Mouse (Mus musculus) 3134 (cell line): ENCODE data around the gene Ryr1.
"Not testable (repeated sequence)": the region's sequence is repeated elsewhere in the genome, so short reads cannot be mapped to it uniquely, and the experiment has no call there.

Source experiments
- DNase-seq: peaks from one replicate; pipeline ENCODE4 v3.0.0-alpha.2; 2011; ENCODE audit warnings: low spot score; ENCODE audit not compliant: insufficient read length; ENCODE audit errors: extremely low read depth

Gene Ryr1

DNA sequence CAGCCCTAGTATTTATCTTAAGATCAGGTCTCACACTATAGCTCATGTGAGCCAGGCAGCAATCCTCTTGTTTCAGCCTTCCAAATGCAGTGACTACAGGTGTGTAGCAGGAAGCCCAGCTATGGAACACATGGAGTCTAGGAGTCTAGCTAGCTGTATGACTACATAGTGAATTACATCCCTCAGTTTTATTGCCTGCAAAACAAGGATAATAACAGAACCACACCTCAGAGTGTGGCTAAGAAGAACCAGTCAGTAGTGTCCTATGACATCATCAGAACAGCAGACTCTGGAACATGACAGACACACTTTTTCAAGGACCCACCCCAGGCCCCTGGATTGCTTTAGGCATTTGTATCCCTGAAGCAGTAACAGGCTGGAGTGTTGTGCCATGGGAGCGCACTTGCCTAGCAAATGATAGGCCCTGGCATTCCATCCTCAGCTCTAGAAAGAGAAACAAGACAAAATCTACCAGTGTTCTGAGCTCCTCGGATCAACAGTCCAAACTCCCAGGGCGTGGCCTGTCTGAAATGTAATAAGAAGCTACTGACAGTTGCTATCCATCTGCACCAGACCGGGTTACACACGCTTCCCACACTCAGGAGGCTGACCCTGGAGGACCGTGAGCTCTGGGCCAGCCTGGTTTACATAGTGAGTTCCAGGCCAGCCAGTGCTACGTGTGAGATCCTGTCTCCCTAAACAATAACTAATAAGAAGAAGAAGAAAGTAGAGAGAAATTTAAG, 21.8 kb upstream of the Ryr1 start:
- DNase-seq = no peak

DNA sequence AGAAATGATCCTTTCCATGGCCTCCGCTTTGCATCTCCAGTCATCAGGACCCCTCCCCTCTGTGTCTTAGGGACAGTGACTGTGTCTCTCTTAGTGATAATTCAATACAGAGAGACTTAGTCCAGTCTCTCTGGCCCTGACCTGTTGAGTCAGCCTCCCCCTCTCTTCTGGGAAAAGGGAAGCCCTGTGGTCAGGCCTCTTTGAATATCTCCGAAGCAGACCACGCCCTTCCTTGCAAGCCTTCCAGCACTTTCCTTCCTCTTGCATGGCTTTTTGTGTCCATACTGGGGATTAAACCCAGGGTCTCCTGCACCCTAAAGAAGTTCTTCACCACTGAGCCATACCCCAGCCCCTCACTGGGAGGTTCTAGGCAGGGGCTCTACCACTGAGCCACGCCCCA, 19.0 kb upstream of the Ryr1 start:
- DNase-seq = no peak

DNA sequence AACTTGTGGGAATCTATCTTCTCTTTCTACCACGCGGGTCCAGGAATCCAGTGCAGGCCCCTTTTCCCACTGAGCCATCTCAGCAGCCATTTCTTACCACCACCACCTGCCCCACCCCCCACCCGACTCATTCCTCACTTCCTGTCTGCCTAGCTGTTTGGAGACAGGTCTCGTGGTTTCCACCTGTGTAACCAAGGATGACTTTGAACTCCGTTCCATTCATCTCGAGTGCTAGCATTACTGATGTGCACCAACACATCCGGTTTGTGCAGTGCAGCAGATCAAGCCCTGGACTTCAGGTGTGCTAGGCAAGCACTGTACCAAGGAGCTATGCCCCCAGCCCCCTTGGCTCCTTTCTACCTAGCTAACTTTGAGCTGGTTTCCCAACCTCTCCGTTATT, 16.4 kb upstream of the Ryr1 start:
- DNase-seq = no peak

GRCm38 (mm10) chr7:29139237-29139636, 14.3 kb upstream of the Ryr1 start:
- not testable (repeated sequence) for DNase-seq

DNA sequence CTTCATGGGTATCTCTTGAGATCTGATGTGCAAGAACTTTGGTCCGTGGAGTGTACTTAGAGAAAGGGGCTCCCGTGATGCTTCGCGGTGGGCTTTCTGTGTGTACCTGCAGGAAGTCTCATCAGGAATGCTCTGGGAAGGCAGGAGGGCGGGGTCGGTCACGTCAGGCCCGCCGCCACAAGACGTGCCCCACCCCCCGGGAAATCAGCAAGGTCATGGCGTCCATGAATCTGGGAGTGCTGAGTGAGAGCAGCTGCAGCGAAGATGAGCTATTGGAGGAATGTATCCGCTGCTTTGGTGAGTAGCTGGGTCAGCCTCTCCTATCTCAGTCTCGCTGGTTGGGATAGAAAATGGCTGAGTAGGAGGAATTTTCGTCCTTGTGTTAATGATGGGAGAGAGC, 12.4 kb upstream of the Ryr1 start:
- DNase-seq = no peak

- DNase-seq = no peak
These were observed 9.9 kb upstream of the Ryr1 start, which contains the start of gene Rasgrp4 for GRCm38 (mm10) chr7:29134693-29135386. Gene Rasgrp4, plus strand, starts transcription at chr7:29134851.

- DNase-seq = no peak
These were observed 9.3 kb upstream of the Ryr1 start for GRCm38 (mm10) chr7:29134230-29134629.

- DNase-seq = no peak
These were observed 3.7 kb upstream of the Ryr1 start for GRCm38 (mm10) chr7:29128725-29129124.

GRCm38 (mm10) chr7:29126173-29126915, 1.4 kb upstream of the Ryr1 start:
- DNase-seq = no peak

DNA sequence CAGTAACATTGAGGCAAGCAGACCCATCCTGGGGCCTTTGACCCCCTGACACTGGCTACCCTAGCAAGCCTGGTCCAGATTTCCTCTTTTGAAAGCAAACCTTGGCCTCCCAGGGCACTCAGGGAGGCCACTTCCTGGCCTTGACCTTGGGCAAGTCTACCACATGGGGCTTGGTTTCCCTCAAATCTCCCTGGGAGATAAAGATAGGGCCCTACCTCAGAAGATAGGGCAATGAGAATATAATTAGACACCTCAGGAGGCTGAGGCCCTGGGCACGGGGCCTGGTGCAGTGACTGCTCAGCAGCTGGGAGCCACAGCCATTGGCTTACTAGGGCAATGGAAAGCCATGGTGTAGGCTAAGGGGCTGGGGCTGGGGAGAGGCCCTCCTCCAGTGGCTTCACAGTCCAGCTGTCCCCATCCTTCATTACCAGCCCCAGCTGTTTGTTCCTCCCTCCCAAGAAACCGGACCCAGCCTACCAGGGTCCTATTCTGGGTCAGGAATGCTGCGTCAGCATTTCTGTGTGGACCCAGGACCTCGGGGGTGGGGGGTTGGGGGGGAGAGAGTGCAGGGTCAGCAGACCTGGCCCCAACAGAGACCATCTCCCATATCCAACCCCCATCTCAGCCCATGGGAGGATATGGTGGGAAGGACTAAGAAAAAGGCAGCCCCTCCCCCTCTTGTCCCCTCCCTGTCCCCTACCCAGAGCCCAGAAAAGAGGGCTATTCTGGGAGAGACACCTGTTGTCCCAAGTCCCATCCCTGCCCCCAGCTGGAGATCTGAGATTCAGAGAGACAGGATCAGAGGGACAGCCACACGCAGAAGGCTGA, 1.2 kb downstream of the Ryr1 start:
- DNase-seq = no peak

GRCm38 (mm10) chr7:29122821-29123220, 2.2 kb downstream of the Ryr1 start:
- no peak for DNase-seq

GRCm38 (mm10) chr7:29119526-29119925, 5.5 kb downstream of the Ryr1 start:
- DNase-seq = no peak

DNA sequence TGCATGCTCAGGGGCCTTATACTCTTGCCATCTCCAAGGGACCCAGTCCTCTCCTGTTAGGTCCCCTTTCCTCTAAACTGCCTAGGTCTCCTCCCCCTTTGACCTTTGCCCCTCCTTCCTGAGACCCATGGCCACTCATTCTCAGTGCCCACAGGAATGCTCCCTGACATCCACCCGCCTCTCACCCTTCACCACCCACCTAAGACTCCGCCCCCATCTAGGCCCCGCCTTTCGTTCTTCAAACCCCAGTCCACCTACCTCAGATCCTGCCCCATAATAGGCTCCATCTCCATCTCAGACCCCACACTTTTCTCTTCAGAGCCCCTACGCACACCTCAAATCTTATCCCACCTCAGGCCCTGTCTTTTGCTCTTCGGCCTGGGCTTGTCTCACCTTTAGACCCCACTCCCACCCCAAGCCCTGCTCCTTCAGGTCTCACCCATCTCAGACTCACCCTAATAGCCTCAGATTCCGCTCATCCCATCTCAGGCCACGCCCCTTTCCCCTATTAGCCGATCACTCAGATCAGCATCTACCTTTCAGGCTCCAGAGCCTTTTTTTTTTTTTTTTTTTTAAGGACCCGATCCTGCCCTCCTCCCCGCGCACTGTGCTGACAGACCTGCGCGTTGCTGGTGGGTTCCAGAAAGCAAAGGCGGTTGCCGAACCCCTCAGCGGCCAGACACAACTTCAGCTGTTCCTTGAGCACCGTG, 6.7 kb downstream of the Ryr1 start:
- DNase-seq = no peak

DNA sequence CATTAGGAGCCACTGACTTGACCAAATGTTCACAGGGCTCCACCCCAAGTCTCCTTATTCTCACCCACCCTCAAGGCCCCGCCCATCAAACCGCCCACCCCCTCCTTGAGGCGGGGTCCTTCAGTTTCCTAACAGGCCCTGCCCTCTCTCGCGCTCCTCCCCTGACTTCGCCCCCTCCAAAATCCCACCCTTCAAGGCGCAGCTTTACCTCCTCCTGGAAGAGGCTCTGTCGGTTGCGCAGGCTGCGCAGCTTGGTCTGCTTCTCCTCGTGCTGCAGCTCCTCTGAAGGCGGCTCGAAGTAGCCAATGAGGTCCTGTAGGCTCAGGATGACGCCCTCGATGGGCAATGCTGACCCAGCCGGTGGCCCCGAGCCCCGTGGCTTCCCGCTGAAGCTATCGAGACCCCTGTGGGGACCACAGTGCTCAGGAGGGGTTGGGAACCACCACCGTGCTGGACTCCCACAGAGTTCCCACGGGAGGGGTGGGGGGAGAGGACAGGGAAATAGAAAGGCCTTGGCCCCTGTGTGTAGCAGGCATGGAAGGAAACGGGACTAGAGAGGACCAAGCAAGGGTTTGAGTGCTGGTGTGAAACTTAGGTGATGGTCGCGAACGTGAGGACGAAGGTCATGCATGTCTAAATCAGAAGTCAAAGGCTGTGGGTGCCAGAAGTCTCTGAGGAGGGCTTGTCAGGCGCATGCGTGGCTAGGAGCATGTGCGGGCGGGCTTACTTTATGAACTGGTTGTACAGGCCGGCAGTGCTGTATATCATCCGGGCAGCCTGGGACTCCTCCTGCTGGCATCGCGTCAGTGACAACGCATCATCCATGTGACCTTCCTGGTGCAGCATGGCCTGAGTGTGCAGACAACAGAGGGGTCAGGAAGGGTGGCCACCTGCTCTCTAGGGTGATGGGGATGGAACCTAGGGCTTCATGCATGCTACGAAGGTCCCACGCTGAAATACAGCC, 15.7 kb downstream of the Ryr1 start:
- no peak for DNase-seq

DNA sequence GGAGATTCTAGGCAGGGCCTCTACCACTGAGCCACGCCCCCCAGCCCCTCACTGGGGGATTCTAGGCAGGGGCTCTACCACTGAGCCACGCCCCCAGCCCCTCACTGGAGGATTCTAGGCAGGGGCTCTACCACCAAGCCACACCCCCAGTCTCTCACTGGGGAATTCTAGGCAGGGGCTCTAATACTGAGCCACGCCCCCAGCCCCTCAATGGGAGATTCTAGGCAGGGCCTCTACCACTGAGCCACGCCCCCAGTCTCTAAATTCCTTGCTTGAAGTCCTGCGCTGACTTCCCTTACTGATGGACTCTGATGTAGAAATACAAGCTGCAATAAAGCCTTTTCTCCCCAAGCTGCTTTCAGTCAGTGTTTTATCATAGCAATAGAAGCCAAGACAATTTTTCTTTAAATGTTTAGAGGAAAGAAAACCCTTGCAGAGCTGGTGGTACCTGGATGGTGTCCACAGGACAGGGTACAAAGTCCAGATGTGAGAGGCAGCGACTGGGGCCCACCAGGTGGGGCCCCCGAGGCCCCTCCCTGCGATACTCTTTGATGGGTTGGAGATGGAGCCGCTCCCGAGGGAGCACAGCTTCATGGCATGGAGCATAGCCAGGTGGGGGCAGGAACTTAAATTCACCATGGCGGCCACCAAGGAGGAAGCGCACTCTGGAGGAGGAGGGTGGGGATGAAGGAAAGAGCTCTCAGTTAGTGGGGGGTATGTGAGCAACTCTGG, 23.5 kb downstream of the Ryr1 start:
- DNase-seq = no peak

- no peak for DNase-seq
These were observed 27.8 kb downstream of the Ryr1 start for GRCm38 (mm10) chr7:29097131-29097530.

- DNase-seq = no peak
These were observed 36.2 kb downstream of the Ryr1 start for GRCm38 (mm10) chr7:29088817-29089216.

DNA sequence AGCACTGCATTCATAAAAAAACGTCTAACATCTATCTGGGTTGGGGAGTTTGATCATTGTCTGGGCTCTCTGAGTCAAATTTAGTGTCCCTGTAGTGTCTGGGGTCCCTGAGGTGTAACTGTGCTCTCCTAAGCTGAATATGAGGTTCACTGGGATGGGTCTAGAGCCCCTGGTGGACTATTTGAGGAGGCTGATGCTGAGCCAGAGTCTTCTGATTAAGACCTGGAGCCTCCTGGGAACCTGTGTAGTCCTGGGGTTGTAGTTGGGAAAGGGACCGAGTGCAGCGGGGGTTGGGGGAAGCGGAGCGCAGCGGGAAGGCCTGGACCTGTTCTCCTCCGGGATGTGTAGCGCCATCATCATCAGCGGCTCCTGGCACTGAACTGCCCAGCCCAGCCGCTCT, 38.1 kb downstream of the Ryr1 start:
- DNase-seq = no peak
